Mouse (Mus musculus) CH12.LX (cell line): ENCODE measurements at regions not wholly inside any gene's neighbourhood (a gene's known extent, or its start where the extent isn't known, plus 50 kb on each side); places are given as distances from the start of the nearest gene placed in this dataset.

Experiments
- DNase-seq: peaks from one replicate; pipeline ENCODE4 v3.0.0-alpha.2; 2013; ENCODE audit errors: extremely low read depth
- H3K27ac ChIP-seq: 2 replicates; pipeline ENCODE4 v1.5.1; 2012; ENCODE audit warnings: low read depth, mild to moderate bottlenecking, control low read depth, moderate library complexity; ENCODE audit not compliant: insufficient read depth
- H3K27me3 ChIP-seq: replicated peaks from 2 replicates; pipeline ENCODE3; 2012; ENCODE audit warnings: inconsistent platforms
- H3K36me3 ChIP-seq, 2 experiments: replicated peaks in 1 of 2; 2 replicates each; pipeline versions ENCODE3 to v1.6.1; 2012; ENCODE audit warnings: inconsistent platforms in 1 of 2, low read length in 1 of 2, mild to moderate bottlenecking in 1 of 2, mixed read lengths in 1 of 2, moderate library complexity in 1 of 2; ENCODE audit not compliant: control insufficient read depth in 1 of 2, insufficient read depth in 1 of 2
- H3K4me1 ChIP-seq, 2 experiments: 2 replicates each; pipeline ENCODE4 v1.6.1; 2012; ENCODE audit warnings: inconsistent platforms in 1 of 2, moderate library complexity in 1 of 2; ENCODE audit not compliant: insufficient read depth in 2 of 2, control insufficient read depth in 1 of 2
- H3K4me2 ChIP-seq: 2 replicates; pipeline ENCODE4 v1.6.1; 2012; ENCODE audit warnings: low read depth, mild to moderate bottlenecking, control low read depth; ENCODE audit not compliant: poor library complexity, insufficient read depth, severe bottlenecking
- H3K4me3 ChIP-seq, 3 experiments: fragments of 150-350 bp in 1 of 3; sonication (generic) in 1 of 3; replicated peaks in 1 of 3; 2 replicates each; pipeline versions ENCODE3 to v1.5.1; 2011 to 2012; ENCODE audit warnings: low read depth in 2 of 3, low read length in 2 of 3, mild to moderate bottlenecking in 2 of 3, moderate library complexity in 2 of 3, control low read depth in 1 of 3, improper control_type of control experiment in 1 of 3, inconsistent platforms in 1 of 3, mixed read lengths in 1 of 3; ENCODE audit not compliant: poor library complexity in 1 of 3
- H3K79me2 ChIP-seq: replicated peaks from 2 replicates; pipeline ENCODE4 v1.6.1; 2012; ENCODE audit warnings: mild to moderate bottlenecking, moderate library complexity; ENCODE audit not compliant: control insufficient read depth, poor library complexity, insufficient read depth, severe bottlenecking; ENCODE audit errors: extremely low read depth
- H3K9ac ChIP-seq: 2 replicates; pipeline ENCODE4 v1.6.1; 2012; ENCODE audit warnings: low read depth, mild to moderate bottlenecking, control low read depth, moderate library complexity; ENCODE audit not compliant: insufficient read depth
- H3K9me3 ChIP-seq: replicated peaks from 2 replicates; pipeline ENCODE3; 2012; ENCODE audit warnings: low read length, inconsistent platforms, mixed read lengths
- CHD1 ChIP-seq: IDR thresholded peaks from 2 replicates; pipeline ENCODE4 v1.6.1; 2012; ENCODE audit warnings: low read depth, low read length, improper control_type of control experiment, inconsistent platforms
- CHD2 ChIP-seq: IDR thresholded peaks from 2 replicates; pipeline ENCODE4 v1.6.1; 2011; ENCODE audit warnings: low read length, improper control_type of control experiment
- E2F4 ChIP-seq: IDR thresholded peaks from 2 replicates; pipeline ENCODE4 v1.6.1; 2011; ENCODE audit warnings: low read depth, low read length, improper control_type of control experiment; ENCODE audit not compliant: insufficient replicate concordance
- EP300 ChIP-seq: IDR thresholded peaks from 2 replicates; pipeline ENCODE4 v1.6.1; 2011; ENCODE audit warnings: low read length, improper control_type of control experiment
- ETS1 ChIP-seq: conservative IDR thresholded peaks from 2 replicates; pipeline ENCODE4 v1.6.1; 2012; ENCODE audit warnings: low read depth, mild to moderate bottlenecking, inconsistent platforms, low read length, improper control_type of control experiment, moderate library complexity
- GABPA ChIP-seq: IDR thresholded peaks from 2 replicates; pipeline ENCODE4 v1.6.1; 2012; ENCODE audit warnings: low read depth, low read length, improper control_type of control experiment, inconsistent platforms; ENCODE audit not compliant: insufficient replicate concordance
- JUN ChIP-seq: IDR thresholded peaks from 2 replicates; pipeline ENCODE4 v1.6.1; 2011; ENCODE audit warnings: low read depth, mild to moderate bottlenecking, low read length, improper control_type of control experiment, moderate library complexity; ENCODE audit not compliant: insufficient read depth
- MAZ ChIP-seq: IDR thresholded peaks from 2 replicates; pipeline ENCODE4 v1.6.1; 2012; ENCODE audit warnings: low read depth, mild to moderate bottlenecking, inconsistent platforms, low read length, improper control_type of control experiment, moderate library complexity
- MEF2A ChIP-seq: IDR thresholded peaks from 2 replicates; pipeline ENCODE4 v1.6.1; 2014; ENCODE audit warnings: low read depth, mild to moderate bottlenecking, inconsistent platforms, low read length, improper control_type of control experiment, borderline replicate concordance
- NRF1 ChIP-seq: IDR thresholded peaks from 2 replicates; pipeline ENCODE4 v1.6.1; 2014; ENCODE audit warnings: low read depth, mild to moderate bottlenecking, inconsistent platforms, low read length, improper control_type of control experiment, moderate library complexity
- POLR2AphosphoS2 ChIP-seq: IDR thresholded peaks from 2 replicates; pipeline ENCODE4 v1.6.1; 2011; ENCODE audit warnings: low read depth, low read length, improper control_type of control experiment
- SIN3A ChIP-seq: IDR thresholded peaks from 2 replicates; pipeline ENCODE4 v1.6.1; 2012; ENCODE audit warnings: low read length, improper control_type of control experiment, inconsistent platforms
- SMC3 ChIP-seq: IDR thresholded peaks from 2 replicates; pipeline ENCODE4 v1.6.1; 2011; ENCODE audit warnings: low read depth, low read length, improper control_type of control experiment
- TCF12 ChIP-seq: IDR thresholded peaks from 2 replicates; pipeline ENCODE4 v1.6.1; 2014; ENCODE audit warnings: low read depth, mild to moderate bottlenecking, inconsistent platforms, low read length, improper control_type of control experiment
- USF1 ChIP-seq: IDR thresholded peaks from 2 replicates; pipeline ENCODE4 v1.6.1; 2014; ENCODE audit warnings: low read depth, mild to moderate bottlenecking, inconsistent platforms, low read length, improper control_type of control experiment
- USF2 ChIP-seq: conservative IDR thresholded peaks from 2 replicates; pipeline ENCODE4 v1.6.1; 2011; ENCODE audit warnings: low read depth, low read length, improper control_type of control experiment
- ZC3H11A ChIP-seq: IDR thresholded peaks from 2 replicates; pipeline ENCODE4 v1.6.1; 2012; ENCODE audit warnings: low read depth, mild to moderate bottlenecking, inconsistent platforms, low read length, improper control_type of control experiment
- ZKSCAN1 ChIP-seq: IDR thresholded peaks from 2 replicates; pipeline ENCODE4 v1.6.1; 2012; ENCODE audit warnings: low read depth, inconsistent platforms, low read length, improper control_type of control experiment, borderline replicate concordance
- ZMIZ1 ChIP-seq: IDR thresholded peaks from 2 replicates; pipeline ENCODE4 v1.6.1; 2012; ENCODE audit warnings: low read depth, mild to moderate bottlenecking, inconsistent platforms, low read length, improper control_type of control experiment
- dilution Hi-C: fragments of 300-500 bp; cut with MboI; formaldehyde crosslinking; loops from 2 replicates; pipeline ENCODE4 v1.14.3; 2020; ENCODE audit warnings: low sequenced_read_pairs; ENCODE audit not compliant: extremely low pct_unique_long_range_greater_than_20kb, extremely low pct_ligation_motif_present
- in situ Hi-C: fragments of 300-500 bp; cut with MboI; formaldehyde crosslinking; loops from 3 replicates; pipeline ENCODE4 v1.14.3; 2019; ENCODE audit warnings: low sequenced_read_pairs, low pct_ligation_motif_present, low pct_unique_long_range_greater_than_20kb, mixed read lengths

DNA sequence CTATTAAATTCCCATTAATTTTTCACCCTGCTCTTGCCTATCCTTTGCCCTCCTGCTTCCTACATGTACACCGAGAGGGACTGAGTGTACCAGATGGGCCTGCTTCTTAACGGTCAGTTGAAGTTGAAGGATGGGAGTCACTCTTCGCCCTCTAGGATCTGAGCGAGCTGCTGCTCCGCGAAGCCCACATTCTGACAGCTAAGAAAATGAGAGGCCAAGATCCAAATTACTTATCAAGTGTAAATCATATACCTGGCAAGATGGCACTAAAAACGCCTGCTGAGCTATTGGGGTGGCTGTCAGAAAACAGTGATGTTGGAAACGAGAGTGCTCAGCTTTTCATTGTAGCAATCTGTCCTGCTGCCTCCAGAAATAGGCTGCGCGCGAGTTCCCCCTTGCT is 722.4 kb downstream of the Robo2 start:
- H3K36me3 ChIP-seq: no peaks in the 10 kb centered on the region
- dilution Hi-C loops (no loop called here), in situ Hi-C loops (no loop called here)
- H3K4me3 ChIP-seq: no peak overlapping the region
- H3K9me3 ChIP-seq: peaks cover 29% of the 10 kb centered on the region
- no peak overlapping the region for H3K4me2 ChIP-seq
- no peaks in the 10 kb centered on the region for H3K27me3 ChIP-seq
- DNase-seq: no peak
- no peak for TF ChIP-seq JUN
- no peak for TF ChIP-seq CHD1
- TF ChIP-seq POLR2AphosphoS2: no peak
- TF ChIP-seq EP300: no peak
- TF ChIP-seq GABPA: no peak
- TF ChIP-seq MAZ: no peak
- no peak for TF ChIP-seq ZKSCAN1
- no peak for TF ChIP-seq NRF1
- H3K9ac ChIP-seq: no peak overlapping the region
- H3K27ac ChIP-seq: no peak overlapping the region
- H3K79me2 ChIP-seq: no peaks in the 10 kb centered on the region
- H3K4me1 ChIP-seq: no peaks in the 10 kb centered on the region

DNA sequence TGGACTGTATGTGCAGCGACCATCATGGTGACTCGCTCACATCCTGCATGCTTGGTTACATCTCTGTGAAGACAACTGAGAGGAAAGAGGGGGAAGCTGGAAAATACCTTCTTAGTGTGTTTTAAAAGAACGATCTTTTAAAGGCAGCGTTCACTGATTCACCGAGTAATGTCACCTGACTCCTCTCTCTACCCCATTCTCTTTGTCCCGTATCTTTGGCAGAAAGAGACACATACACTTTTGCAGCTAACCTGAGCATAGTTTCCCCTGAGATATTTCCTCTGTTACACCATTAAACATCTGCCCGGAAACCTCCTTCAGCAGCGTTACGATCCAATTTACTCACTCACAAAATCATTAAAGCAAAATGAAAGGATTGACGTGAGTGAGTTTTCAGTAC is 731.8 kb downstream of the Robo2 start:
- no peak overlapping the region for H3K4me3 ChIP-seq
- H3K4me2 ChIP-seq: no peak overlapping the region
- no peak overlapping the region for H3K27ac ChIP-seq
- H3K9me3 ChIP-seq: peaks cover 35% of the 10 kb centered on the region
- TF ChIP-seq JUN (no peak), MEF2A (no peak), ZMIZ1 (no peak), TCF12 (no peak), USF1 (no peak), SMC3 (no peak), CHD2 (no peak), USF2 (no peak), ZC3H11A (no peak), MAZ (no peak), E2F4 (no peak), ETS1 (no peak), POLR2AphosphoS2 (no peak), SIN3A (no peak)
- in situ Hi-C loops (no loop called here), dilution Hi-C loops (no loop called here)
- H3K79me2 ChIP-seq: no peaks in the 10 kb centered on the region
- H3K27me3 ChIP-seq: no peaks in the 10 kb centered on the region
- DNase-seq: no peak
- no peak overlapping the region for H3K9ac ChIP-seq
- no peaks in the 10 kb centered on the region for H3K36me3 ChIP-seq
- no peaks in the 10 kb centered on the region for H3K4me1 ChIP-seq
